Mouse (Mus musculus) spleen, postnatal 36 days (tissue): Measurements from ENCODE around the gene Tlr5.

ENCODE experiments used
- DNase-seq, 2 experiments: peaks; one replicate each; pipeline ENCODE4 v3.0.0; 2022; ENCODE audit warnings: low spot score in 2 of 2, mixed read lengths in 1 of 2

The Tlr5 gene

GRCm38 (mm10) chr1:182990092-182990762, 35.6 kb downstream of the Tlr5 start:
- DNase-seq: no peak

- peak; percentile 29 to 39 for DNase-seq
These were observed 36.6 kb downstream of the Tlr5 start for GRCm38 (mm10) chr1:182991002-182991778.
